Mouse (Mus musculus) lung, postnatal 0 days (tissue): ENCODE results near the gene Hpcal4.

Source experiments
- CTCF ChIP-seq: IDR thresholded peaks from 2 replicates; pipeline ENCODE4 v1.5.1; 2016; ENCODE audit warnings: antibody characterized with exemption, mild to moderate bottlenecking
- EP300 ChIP-seq: IDR thresholded peaks from 2 replicates; pipeline ENCODE4 v1.6.1; 2016; ENCODE audit warnings: antibody characterized with exemption, mild to moderate bottlenecking, control low read depth

GRCm38 (mm10) chr4:123155840-123156239 lies 27.2 kb upstream of the Hpcal4 start:
- TF ChIP-seq CTCF (no peak), EP300 (no peak)
